Mouse (Mus musculus) right cerebral cortex, postnatal 25 days (tissue): ENCODE measurements around the gene Nfyb.

Experiments used
- DNase-seq: peaks from one replicate; pipeline ENCODE4 v3.0.0; 2022

Gene Nfyb

DNA sequence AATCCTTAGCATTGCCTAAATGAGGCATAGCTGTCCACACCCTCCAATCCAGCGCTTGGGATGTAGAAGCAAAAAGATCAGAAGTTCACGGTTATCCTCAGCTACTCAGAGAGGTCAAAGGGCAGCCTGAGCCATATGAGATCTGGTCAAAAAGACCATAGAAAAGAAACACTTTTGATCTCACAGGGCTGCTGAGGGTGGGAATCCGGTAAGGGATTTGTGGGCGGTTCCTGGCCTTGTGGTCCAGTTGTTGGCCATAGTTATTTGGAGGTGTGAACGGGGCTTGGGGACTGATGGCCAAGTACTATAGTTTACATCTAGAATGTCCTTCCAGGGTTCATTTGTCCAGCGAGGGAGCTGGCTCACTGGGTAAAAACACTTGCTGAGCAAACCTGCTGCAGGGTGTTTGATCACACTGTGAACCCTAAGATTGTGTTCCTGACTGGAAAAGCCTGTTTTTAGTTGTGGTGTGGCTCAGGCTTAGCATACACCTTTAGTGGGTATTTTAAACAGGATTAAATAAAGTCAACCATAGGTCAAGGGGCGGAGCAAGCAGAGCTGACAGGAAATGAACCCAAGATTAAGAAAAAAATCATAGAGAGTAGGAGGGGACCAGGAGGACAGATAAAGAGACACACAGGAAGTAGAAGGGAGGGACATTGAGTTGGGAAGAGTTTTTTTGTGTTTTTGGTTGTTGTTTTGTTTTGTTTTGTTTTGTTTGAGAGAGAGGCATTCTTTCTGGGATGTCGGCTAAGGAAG, 15.0 kb upstream of the Nfyb start:
- no peak for DNase-seq

DNA sequence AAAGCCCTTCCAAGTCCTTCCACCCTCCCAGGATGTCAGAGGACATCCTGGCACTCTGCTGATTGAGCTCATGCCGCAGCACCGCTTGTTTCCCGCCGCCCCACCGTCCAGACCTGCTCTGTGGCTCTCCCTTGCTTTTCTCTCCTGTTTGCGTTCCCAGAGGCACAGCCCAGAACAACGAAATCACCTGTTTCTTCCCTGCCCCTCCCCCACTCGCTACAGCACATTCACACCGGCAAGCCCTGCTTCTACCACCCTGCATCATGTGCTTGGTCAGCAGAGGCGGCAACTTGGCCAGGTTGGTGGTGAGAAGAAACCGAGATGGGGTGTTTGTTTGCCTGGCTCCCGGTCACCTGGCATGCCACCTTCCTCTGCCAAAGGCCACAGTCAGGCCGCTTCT, 13.9 kb upstream of the Nfyb start:
- no peak for DNase-seq

DNA sequence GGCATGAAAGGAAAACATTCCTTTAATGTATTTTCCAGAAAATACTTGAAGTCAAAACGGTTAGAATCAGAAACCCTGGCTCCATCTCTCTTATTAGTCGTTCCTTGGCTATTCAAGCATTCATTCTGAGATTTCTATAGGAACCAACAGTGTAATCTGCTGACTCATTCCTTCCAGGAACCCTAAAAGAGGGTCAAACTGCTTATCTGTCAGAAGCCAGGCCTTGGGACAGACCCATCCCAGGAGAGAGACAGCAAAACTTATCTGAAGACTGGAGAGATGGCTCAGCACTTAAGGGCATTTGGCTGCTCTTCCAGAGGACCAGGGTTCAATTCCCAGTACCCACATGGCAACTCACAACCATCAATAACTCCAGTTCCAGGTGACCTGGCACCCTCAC, 13.1 kb upstream of the Nfyb start:
- no peak for DNase-seq

DNA sequence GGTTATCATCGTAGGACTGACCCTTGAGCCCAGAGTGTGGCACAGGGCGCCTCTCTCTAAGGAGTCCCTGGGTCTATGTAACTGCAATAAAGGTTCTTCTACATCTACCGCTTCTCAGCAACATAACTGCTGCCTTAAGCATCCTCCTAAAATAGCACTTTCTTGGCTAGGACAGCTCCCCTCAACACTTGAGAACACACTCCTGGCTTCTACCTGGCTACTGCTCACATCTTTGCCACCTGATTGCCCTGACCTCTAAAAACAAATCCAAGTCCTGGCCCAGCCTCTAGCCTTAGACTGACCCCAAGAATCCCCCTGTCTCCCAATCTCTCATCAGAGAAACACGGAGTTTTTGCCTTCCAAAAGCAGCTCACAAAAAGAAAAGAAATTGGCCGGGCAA, 10.9 kb upstream of the Nfyb start:
- no peak for DNase-seq

DNA sequence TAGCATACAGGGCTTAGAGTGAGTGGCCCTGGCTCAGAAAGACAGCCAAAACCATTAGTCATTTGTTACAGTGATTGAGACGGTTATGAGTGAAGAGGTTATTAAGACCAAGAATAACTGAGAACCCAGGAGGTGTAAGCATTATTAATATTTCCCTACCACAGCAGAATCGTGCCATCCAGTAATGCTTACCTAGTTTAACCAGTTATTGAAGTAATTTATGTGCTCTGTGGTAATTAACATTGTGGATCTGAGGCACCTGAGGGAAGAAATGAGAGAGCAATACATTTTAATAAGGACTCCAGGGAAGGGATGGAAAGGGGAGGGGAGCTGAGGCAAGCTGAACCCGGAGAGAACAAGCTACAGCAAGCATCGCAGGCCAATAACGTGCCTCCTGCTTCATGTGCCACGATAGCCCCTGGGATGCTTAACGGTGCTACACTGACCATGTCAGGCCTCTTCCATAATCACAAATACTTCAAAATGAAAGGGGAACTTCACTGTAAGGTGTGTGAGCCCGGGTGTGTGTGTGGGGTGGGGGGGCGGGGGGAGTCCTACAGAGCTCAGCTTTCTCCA, 7.7 kb upstream of the Nfyb start:
- no peak for DNase-seq

DNA sequence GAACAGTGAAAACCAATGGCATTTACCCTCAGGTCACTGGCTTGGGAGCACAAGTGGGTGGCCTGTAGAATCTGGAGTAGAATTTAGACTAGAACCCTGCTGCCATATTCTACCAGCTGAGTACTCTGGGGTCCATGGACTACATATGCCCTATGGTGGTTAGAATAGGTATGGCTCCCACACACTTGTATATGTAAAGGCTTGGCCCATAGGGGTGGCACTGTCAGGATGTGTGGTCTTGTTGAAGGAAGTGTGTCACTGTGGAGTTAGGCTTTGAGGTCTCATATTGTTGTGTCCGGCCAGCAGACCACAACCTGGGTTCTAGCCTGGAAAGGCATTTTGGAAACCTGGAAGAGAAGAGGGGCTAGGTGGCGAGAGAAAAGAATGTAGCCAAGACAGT, 6.8 kb upstream of the Nfyb start:
- DNase-seq, result no peak

DNA sequence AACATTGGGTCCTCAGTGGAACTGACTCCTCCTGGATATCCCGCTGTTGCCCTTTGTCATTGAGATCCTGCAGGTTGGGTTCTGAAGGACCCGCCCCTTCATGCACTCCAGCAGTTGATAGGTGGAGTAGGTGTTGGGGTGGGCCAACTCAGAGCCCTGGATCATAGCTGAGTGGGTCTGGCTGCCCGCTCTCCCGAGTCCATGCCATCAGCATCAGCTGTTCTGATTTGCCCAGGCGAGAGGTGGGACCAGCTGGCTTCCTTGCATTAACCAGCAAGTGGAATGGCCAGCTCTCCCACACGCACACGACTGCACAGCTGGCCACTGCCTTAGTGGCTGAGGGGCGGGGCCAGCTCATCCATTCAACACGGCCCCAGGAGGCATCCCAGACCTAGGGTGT, 5.0 kb upstream of the Nfyb start:
- no peak for DNase-seq

DNA sequence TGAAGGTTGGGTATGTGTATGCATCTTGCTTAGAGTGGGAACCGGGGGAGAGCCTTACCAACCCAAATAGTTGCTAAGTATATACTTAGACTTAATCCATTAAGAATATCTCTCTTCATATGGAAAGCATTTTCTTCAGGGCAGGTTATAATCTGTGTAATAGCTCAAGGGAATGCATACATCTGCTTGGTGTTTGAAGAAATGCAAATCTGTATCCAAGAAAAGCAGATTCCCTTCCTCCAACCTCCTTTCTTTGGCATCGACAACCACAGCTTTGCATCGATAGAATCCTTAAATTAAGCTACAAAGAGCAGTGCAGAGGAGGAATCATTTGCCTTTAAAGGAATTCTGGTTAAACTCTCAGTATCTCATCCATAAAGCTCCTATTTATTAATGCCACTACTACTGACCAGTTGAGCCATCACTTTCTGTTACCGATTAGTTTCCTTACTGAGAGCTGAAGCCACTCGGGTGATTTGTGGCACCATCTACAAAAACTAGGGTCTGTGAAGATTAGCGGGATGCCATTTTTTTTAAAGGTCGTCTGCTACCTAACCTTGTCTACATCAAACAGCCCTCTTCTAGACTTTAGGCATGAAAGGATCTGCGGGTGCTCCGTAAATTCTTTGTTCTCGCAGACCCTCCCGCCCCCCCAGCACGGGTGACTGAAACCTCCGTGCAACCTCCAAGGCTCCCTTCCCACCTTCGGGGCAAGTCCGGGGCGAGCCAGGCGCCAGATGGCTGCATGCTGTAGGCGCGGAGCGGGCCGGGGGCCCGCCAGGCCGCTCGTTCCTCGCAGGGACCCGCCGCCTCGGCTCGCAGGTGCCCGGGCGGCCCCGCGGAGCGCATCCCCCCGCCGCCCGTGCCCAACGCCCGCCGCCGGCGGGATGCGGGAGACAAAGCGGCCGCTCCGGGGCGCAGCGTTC, 925 bp downstream of the Nfyb start:
- DNase-seq, result peak; percentile 32

DNA sequence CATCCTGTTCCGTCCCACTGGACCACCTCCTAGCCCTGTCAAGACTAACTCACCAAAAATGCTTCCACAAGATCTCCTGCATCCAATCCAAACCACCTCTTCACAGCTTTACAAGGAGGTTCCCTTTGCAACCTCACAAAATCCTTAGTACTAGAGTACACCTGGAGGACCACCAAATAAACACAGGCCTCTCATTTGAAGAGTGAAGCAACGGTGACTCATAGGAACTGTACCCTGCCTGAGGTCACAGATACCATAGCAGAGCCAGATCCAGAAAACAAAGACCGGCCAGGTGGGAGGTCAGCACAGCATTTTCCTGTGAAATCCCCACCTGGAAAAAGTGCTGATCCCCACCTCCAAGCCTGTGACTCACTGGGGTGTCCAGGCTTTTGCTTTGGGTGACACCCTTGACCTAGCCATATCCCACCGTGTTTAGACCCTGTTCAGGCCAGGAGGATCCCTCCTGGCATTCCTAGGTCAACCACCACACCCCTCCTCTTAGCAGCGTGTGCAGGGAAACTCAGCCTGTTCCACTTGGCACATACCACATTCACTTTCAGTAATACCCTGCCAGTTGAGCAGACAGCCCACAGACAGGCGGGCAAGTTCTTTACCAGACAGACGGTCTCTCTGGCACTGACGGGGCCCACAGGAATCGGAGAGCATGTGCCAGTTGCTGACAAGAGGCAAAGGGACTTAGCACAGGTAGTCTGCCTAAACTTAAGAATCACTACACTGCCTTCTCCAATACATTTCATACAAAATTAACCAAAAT, 2.7 kb downstream of the Nfyb start:
- peak; percentile 46 for DNase-seq

DNA sequence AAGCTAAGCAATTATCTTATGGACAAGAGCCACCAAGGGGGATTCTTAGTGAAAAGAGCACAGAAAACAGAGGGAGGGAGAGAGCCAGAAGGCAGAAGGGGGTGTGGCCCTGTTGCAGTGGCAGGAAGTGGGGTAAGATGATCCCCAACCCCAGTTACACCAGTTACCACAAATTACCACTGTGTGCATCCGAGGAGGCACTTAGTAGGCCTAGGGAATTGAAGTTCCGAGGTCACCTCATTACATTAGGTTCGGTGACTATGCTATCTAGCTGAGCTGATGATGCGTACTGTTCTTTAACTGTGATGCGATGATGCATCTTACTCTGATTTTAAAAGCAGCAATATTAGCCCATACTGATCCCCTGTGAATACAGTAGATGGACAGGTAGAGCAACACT, 4.2 kb downstream of the Nfyb start:
- no peak for DNase-seq

DNA sequence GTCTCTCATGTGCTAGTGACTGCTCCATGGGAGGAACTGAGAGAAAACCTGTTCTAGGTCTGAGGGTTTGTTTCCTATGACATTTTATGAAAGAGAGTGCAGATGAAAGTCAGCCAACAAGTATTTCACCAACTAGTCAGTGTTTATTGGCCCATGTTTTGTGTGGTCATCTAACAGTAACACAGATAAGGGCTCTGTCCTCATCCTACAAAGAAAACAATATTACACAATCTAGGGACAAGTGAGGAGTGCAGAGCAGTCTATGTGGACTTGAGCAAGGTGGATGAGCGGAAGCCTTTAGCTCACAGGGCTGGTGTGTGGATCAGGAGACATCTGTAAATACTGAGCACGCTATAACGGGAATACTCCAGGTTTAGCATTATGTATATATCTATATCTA, 5.1 kb downstream of the Nfyb start:
- no peak for DNase-seq

DNA sequence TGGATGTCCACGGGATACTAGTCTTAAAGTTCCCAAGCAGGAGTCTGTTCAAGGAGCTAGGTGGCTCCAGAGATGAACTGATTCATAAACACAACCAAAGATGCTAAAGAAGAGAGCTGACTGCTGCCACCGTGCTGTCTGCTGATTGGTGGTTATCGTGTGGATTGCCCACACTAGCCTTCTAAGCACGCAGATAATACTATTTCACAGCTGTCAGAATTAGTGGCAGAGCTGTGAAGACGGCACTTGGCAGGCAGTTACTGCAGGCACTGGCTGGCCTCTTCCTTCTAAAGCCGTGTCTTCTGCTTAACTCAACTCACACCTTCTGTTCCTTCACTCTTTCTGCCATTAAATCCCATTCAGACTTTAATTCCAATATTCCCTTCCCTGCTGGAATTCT, 5.6 kb downstream of the Nfyb start:
- DNase-seq, result no peak

DNA sequence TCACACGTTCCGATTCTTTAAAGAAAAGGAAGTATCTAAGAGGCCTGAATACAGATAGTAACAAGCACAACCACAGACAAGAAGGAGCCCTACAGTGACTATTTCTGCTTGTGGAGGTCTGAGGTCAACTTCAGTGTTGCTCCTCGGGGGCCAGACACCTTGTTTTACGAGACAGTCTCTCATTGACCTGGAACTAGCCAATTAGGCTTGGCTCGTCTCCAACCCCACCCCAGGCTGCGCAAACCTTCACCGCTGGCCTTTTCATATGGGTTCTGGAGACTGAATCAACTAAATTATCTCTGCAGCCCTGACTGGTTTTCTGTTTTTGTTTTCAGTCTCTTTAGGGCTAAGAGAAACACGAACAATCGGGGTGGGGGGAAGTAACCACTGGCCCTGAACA, 6.6 kb downstream of the Nfyb start:
- no peak for DNase-seq

DNA sequence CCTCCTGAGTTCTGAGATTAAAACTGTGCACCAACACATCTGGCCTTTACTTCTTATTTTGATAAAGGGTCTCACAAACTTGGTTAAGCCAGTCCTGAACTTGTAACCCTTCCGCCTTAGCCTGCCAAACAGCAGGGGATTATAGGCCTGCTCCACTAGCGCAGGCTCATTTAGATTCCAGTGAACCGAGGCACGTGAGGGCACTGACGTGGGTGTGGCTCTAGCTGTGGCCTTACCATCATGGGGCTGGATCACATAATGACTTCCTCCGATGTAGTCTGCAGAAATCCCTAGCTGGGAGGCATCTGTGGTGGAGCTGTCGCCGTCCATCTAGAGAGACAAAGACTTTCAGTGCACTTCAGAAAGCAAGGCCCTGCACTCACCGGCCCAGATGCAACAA, 7.5 kb downstream of the Nfyb start:
- DNase-seq, result no peak

DNA sequence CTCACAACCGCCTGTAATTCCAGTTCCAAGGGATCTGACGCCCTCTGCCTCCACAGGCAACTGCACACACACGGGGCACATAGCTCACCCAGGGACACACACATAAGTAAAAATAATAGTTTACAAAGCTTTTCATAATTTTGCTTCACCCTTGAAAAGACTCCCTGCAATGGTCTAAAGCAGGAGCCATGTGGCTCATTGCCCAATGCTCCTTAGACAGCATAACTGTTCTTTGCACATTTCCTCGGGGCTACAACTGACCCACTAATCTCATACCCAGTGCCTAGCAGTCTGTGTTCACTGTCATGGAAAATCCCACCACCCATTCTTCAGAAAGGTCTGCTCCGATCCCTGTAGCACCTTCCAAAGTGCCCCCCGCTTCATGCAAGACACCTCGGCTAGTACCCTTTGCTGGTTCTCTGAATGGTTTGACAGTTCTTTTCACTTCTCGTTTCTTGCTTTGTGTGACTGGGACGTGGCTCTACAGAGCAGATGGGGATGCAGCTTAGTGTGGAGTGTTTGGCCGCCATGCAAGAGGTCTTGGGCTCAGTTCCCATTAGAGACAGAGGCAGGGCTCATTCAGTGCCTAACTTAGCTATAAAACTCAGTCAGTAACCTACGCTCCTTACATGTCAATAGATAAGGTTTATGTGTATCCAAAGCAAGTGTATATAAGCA, 8.6 kb downstream of the Nfyb start:
- DNase-seq, result no peak

DNA sequence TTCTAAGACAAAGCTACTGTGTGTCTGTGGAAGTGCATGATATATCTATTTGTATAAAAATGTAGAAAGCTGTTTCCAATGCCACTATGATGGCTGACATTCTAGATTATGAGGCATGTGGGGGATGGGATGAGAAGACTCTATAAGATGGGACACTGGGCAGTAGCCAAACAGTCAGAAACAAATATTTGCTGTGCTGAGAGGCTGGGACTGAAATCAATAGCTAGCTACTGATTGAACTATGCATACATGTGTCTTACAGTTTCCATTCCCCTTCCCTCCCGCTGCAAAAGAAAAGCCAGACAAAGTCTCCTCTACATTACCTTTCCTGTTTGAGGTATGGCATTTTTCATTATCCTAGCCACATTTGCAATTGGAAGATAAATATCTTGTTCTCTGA, 9.3 kb downstream of the Nfyb start:
- DNase-seq, result no peak

DNA sequence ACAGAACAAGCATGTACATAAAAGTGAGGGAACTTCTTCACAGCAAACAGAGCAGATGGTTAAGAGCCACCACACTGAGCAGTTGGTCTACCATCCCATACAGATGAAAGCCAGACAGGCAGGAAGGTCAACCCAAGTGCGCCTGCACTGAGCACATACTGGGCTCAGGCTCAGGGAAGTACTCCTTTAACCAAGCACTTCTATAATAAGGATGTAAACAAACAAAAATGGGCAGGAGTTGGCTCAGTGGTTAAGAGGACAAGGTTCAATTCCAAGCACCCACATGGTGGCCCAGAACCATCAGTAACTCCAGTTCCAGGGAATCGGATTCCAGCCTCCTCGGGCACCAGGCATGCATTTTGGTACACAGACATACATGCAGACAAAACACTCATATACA, 11.0 kb downstream of the Nfyb start:
- no peak for DNase-seq

DNA sequence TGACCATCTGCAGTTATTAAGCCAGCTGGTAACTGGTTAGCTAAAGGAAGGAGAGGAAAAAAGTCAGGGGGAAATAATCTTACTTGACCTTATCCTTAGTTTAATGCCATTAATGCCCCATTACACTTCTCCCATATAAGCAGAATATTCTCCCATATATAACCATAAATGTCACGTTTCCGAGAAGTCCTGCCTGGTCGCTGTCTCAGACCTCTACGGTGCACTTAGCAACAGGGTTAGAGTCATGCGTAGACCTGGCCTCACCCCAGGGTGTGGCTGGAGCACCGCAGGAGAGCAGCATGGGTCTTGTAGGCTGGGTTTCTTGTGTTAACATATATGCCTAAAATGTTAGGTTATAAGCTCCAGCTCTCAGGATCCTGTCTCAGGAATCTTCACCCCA, 13.2 kb downstream of the Nfyb start:
- no peak for DNase-seq

DNA sequence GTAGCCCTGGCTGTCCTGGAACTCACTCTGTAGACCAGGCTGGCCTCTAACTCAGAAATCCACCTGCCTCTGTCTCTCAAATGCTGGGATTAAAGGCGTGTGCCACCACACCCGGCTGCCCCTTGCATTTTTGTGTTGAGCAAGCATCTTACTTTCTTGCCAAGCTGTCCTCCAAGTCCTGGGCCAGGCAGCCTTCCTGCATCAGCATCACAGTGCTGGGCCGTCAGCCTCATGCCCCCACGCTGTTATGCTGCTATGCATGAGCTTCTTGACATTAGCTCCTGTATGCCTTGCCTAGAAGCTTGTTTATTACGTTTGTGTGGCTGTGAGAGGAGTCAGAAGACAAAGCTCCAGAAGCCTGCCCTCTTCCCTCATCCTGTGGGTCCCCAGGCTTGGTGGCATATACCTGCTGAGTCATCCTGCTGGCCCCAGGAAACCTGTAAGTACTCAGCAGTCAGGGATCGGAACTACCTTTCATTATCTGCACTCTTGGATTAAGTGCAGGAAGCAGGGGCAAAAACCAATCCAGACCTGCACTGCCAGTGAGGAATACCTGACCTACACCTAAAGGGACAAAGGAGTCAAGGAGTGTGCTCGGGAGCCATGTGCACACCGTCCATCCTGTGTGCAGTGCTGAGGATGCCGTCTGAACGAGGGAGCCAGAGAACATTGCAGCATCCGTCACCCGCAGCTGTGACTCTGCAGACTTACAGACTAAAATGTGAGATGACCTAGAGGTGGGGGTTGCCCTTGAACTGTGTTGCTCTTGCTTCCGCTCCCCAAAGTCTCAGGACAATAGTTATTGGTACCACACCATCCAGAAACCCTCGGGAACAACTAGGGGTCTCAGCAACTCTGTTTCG, 16.7 kb downstream of the Nfyb start:
- no peak for DNase-seq

DNA sequence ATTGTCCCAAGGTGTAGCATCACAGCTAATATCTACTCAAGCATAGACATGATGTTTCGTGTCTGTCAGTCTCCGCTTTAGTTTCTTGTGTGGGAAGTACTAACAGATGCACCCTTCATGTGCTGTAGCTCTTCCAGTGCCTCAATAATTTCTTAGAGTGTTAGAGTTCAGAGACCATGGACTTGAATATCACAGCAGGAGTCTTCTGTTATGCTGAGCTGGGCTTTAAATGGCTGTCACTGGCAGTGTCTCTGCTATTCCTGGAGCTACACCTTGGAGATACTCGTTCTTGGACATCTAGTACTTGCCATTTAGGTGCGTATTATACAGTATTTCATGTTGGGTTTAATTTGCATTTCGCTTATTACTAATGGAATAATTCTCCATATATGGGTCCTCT, 18.6 kb downstream of the Nfyb start:
- no peak for DNase-seq

DNA sequence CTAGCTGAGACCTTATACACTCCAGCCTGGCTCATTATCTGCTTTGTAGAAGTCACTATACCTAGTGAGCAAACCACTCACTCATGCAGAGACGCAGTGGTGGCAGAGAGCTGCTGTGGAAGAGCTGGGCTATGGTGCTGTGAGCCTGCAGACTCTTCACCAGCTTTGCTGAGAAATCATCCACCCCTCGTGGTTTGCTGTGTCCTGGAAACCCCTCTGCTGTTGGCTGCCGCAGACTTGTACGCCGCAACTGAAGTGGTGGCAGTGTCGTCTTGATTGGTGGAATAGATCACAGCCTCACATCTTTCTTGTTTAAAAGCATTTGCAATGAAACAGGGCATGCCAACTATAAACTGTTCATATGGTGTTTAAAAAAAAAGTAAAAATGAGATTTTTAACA, 19.6 kb downstream of the Nfyb start:
- DNase-seq, result no peak

DNA sequence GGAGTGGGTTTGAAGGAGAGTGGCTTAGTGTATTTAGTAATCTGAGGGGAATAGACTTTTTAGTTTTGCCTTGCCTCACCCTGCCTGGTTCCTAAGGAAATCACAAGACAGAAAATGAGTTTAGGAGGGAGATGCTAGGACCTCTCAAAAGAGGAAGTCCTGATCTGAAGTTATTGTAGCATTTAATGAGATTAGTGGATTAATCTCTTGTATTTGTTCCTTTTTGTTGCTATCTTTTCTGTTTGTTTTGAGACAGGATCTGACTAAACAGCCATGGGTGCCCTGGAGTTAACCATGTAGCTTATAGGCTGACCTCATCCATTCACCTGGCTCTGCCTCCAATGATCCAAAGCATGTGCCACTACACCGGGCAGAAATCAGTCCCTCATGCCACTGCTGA, 21.4 kb downstream of the Nfyb start:
- no peak for DNase-seq
